Mouse (Mus musculus): Measurements from ENCODE around the gene Cstf3.

Cstf3 gene

GRCm38 (mm10) chr2:104590068-104590828, at the start of gene Cstf3:
TSS of gene Cstf3 (plus strand) at chr2:104590523.
- DNase-seq (ENCODE audit: low read depth, low spot score): peak; percentile 99

DNA sequence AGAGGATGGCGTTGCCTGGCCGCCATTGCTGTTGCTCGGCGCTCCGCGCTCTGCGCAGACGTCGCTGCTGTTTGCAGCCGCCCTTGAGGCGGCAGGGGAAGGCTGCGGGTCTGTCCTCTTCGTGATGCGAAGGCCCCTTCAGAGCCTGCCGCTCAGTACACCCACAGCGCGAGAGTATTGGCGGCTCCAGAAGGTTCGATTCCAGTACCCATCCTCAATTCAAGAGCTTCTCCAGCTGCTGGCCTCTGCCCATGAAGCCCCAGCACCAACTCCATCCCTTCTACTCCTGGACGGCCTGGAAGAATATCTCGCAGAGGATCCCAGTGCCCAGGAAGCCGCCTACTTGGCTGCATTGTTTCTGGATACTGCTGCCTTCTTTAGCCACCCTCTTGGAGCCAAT, 33.6 kb upstream of the Cstf3 start:
- DNase-seq (ENCODE audit: low read depth, low spot score): peak; percentile 52

GRCm38 (mm10) chr2:104557722-104558121, 32.6 kb upstream of the Cstf3 start:
- DNase-seq (ENCODE audit: low read depth, low spot score): peak; percentile 37

DNA sequence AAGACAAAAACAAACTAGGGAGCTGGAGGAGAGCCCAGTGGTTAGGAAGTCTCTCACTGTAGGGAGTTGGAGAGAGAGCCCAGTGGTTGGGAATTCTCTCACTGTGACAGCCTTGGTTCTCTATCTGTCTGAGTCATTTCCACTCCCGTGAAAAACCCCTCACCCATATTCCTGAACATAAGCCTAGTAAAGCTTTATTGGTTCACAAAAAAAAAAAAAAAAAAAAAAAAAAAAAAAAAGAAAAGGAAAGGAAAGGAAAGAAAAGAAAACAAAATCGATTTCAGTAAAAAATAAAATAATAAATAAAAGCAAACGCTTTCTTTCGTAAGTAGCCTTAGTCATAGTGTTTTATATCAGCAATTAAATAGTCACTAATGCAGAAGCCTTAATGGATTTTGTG, 32.0 kb upstream of the Cstf3 start:
- no peak for DNase-seq (ENCODE audit: low read depth, low spot score)

- peak; percentile 63 for DNase-seq (ENCODE audit: low read depth, low spot score)
Measured at GRCm38 (mm10) chr2:104558938-104559337, 31.4 kb upstream of the Cstf3 start.

DNA sequence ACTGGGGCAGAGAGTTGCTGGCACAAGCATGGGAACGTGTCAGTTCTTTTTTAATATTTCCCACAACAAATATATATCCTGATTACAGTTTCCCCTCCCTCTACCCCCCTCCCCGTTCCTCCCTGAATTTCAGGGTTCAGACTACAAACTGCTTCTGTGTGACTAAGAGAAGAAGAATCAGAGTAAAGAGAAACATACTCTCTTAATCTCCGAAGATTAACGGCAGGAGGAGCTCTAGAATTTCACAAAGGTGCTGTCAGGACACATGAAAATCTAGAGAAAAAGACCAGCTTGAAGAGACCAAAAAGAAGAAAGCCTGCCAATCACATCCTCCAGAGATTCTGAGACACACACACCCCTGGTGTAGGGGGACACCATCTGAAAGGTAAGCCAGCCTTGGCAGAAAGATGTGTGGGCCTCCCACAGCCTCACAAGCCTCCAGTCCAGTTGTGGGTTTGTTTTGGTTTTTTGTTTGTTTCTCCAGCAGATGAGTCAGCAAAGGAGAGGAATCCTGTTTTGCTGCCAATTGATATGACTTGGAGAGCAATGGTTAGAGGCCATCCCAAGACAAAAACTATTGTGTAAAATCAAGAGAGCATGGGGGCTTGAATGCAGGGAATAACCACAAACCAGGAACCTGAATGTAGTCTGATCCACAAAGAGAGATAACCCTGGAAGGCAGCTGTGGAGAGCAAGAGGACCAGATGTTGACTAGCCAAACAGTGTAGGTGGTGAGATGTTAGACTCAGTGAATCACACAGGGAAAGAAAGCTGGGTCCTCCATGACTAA, 30.5 kb upstream of the Cstf3 start:
- no peak for DNase-seq (ENCODE audit: low read depth, low spot score)

- no peak for DNase-seq (ENCODE audit: low read depth, low spot score)
Measured at GRCm38 (mm10) chr2:104561386-104561785, 28.9 kb upstream of the Cstf3 start.

- DNase-seq (ENCODE audit: low read depth, low spot score): no peak
Measured at GRCm38 (mm10) chr2:104561986-104562532, 28.3 kb upstream of the Cstf3 start.

GRCm38 (mm10) chr2:104572066-104572465, 18.3 kb upstream of the Cstf3 start:
- no peak for DNase-seq (ENCODE audit: low read depth, low spot score)

DNA sequence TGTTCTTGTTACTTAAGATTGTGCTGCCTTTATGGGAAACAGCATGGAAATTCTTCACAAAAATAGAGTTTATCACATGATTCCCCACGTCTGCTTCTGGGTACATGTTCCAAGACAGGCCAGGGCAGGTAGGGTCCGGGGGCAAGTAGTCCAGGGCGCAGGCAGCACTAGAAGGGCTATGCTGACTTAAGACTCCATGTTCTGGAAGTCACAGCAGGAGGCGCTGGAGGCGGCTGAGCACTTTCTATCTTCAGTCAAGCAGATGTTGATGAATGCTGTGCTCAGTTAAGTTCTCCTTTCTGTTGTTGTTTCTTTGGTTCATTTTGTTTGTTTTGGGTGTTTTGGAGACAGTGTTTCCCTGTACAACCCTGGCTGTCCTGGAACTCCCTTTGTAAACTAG, 14.1 kb upstream of the Cstf3 start:
- peak; percentile 47 for DNase-seq (ENCODE audit: low read depth, low spot score)

DNA sequence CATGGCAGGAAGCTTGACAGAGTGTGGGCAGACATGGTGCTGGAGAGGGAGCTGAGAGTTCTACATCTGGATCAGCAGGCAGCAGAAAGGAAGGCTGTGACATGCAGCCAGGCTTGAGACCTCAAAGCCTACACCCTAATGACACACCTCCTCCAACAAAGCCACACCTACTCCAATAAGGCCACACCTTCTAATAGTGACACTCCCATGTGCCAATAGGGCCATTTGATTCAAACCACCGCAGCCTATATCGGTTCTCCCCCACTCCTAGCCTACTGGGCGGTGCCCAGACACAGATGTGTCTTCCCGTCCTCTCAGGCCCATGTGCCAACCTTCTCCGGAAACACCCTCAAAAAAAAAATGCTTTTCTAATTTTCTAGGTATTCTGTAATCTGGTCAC, 12.3 kb upstream of the Cstf3 start:
- DNase-seq (ENCODE audit: low read depth, low spot score): peak; percentile 66

GRCm38 (mm10) chr2:104578836-104579604, 11.3 kb upstream of the Cstf3 start:
- no peak for DNase-seq (ENCODE audit: low read depth, low spot score)

DNA sequence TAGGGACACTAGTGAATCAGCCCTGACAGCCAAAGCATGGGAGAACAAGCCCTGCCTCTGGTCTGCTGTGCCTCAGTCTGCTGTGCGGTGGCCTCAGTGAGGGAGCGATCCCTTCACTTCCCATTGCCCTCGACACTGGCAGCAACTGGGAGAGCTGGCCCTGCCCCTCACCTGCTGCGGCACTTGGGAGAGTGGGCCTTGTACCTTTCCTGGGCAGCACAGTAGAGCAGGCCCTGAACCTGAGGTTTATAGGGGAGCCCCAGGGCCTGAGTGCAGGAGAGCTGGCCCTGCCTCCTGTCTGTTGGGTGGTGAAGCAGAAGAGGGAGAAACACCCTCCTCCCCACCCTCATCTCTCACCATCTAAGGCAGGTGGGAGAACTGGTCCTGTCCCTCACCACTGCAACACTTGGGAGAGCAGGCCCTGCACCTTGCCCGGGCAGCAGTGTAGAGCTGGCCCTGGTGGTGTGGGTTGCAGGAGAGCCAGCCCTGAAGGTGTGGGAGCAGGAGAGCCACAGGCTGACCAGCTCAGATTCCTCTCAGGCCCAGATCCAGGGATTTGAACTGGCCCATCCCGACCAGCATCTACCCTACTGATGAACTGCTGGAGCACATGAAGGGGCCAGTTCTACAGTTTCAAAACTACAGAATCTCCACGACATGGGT, 10.4 kb upstream of the Cstf3 start:
- DNase-seq (ENCODE audit: low read depth, low spot score): no peak

DNA sequence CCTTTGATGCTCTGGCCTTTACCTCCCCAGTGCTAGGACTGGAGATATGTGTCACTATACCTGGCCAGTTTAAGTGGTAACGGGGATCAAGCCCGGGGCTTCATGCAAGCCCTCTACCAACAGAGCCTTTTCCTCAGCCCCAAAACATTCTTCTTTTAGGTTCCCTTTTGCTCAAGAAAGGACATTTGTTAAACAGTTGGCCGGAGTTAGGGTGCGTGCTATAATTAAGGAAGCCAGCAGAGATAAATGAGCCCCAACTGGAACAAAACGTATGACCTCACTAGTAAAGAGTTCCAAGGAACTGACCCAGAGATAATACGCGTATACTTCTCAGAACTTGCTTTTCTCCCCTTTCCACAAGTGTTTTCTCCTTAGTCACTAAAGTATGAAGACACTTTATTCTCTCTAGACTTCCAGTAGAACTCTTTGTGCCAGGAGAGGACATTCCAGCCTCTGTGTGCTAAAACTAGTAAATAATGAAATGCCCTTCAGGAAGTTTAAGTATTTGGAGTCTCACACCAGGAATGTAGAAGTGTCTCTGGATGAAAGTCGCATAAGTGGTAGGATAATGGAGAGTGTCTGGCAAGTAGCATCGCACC, 8.9 kb upstream of the Cstf3 start:
- DNase-seq (ENCODE audit: low read depth, low spot score): no peak

DNA sequence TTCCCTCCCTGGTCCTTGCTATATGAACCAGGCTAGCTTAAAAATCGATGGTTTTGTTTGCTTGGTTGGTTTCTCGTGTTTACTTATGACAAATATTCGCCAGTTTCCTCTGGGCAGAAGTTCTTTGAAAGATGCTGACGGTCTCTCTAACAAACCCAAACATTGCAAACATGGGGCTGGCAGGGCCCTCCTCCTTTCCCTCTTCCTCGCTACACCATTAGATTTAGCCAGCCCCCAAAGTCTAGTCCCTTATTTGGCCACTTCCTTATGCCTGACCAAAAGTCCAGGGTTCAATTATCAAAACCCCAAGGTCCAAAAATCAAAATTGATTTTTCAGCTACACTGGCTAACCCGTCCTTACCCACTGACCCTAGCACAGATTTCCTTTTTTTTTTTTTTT, 7.3 kb upstream of the Cstf3 start:
- no peak for DNase-seq (ENCODE audit: low read depth, low spot score)

DNA sequence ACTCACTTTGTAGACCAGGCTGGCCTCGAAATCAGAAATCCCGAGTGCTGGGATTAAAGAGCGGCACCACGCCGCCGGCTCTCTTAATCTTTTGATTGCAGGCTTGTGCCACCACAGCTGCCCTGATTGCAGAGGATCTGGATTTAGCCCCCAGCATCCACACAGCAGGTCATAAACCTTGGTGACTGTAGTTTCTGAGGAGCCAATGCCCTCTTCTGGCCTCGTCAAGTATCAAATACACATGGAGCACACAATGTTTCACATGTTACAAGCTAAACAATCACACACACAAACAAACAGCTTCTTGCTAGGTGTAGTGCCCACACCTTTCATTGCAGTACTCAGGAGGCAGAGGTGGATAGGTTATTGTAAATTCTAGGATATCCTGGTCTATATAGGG, 6.1 kb upstream of the Cstf3 start:
- no peak for DNase-seq (ENCODE audit: low read depth, low spot score)

- DNase-seq (ENCODE audit: low read depth, low spot score): no peak
Measured at GRCm38 (mm10) chr2:104585645-104586044, 4.7 kb upstream of the Cstf3 start.

- peak; percentile 77 for DNase-seq (ENCODE audit: low read depth, low spot score)
Measured at GRCm38 (mm10) chr2:104588552-104588951, 1.8 kb upstream of the Cstf3 start.

DNA sequence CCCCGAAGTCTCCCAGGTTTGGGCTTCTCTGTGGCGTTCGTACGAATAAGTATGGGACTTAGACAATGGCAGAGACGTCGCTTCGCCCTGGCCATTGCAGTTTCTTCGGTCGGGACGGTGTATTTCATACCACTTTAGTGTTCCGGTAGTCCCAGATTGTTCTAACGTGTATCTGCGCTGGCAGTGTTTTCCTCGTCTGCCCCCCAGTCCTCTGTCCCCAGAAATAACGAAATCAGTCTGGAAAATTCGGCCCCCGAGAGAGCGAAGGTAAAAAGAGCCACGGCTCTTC, 450 bp downstream of the Cstf3 start:
- DNase-seq (ENCODE audit: low read depth, low spot score): no peak

DNA sequence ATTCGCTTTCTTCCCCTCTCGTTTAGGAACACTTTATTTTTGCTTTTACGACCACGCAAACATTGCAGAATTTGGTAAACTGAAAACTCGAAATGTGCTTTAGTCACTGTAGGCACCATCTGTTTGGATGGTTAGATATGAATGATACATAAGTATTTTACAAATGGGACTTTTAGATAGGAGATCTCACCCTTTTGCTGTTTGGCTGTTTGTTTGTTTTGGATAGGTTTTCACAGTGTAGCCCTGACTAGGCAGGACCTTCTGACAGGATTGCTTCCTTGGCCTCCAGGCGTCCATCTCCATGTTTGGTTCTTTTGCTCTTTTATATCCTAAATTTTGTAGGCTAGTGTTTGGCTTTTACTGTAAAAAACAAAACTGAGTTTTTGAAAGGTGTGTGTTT, 818 bp downstream of the Cstf3 start:
- DNase-seq (ENCODE audit: low read depth, low spot score): no peak

- DNase-seq (ENCODE audit: low read depth, low spot score): no peak
Measured at GRCm38 (mm10) chr2:104595063-104595462, 4.7 kb downstream of the Cstf3 start.

Measured in ES-CJ7 (cell line).